36 mouse cellular contexts compared by ENCODE assay signal in the genomic region with DNA sequence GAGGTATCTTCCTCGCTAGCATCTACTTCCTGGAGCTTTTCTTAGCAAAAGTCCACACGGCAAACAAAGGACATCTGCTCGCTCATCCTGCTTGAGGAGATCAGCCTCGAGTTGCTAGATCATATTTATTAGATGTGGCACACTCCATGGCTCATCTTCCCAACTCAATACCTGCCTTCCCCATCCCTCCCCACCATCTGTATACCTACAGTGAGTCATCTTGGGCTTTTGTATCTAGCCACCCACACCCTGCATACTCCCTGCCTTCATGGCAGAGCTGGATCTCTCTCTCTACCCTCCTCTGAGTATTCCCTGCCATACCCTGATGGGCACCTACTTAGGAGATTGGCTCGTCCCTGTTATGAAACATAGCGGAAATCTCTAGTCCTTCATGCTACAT. TPM values are rescaled to one million over a fixed set of nuclear protein-coding genes. Genes with fewer than 3 reads are reported as not detected.
DNase-seq lines count a peak whose midpoint lies in the region; ATAC-seq and TF ChIP-seq lines count a peak whose summit lies in the region.
"Had no signal": no experiment of that assay in that cellular context is flagged by ENCODE, and none has a peak within 500 bp of the region (broad histone marks: within the 10 kb centered on the region; RNA-seq: fewer than 3 reads in every experiment).

No protein-coding gene starts in this region.

- WGBS in liver, embryonic 15.5 days (ENCODE audit: insufficient replicate concordance): 69% methylated on average over 6 of the region's 6 CpGs
- 70% methylated on average over 6 of the region's 6 CpGs for WGBS in liver, embryonic 12.5 days (ENCODE audit: insufficient replicate concordance)

- H3K4me2 ChIP-seq in liver, embryonic 15.5 days: no peak overlapping the region
- H3K4me2 ChIP-seq in liver, embryonic 12.5 days: no peak overlapping the region
- H3K4me2 ChIP-seq: embryonic facial prominence, embryonic 13.5 days; forebrain, embryonic 15.5 days; heart, embryonic 12.5 days; kidney, embryonic 15.5 days; limb, embryonic 13.5 days; lung, embryonic 14.5 days; stomach, embryonic 15.5 days had no signal

- H3K4me1 ChIP-seq in liver, embryonic 15.5 days (replicated peaks): peaks cover 44% of the 10 kb centered on the region
- peaks cover 41% of the 10 kb centered on the region for H3K4me1 ChIP-seq in liver, embryonic 12.5 days
- H3K4me1 ChIP-seq in ES-E14 (ENCODE audit: control insufficient read depth in 2 of 2, insufficient read depth in 2 of 2, low read length in 2 of 2, poor library complexity in 1 of 2): peaks cover under 1 to 23% of the 10 kb centered on the region in 2 experiments; a peak in 2 of 4 replicates
- H3K4me1 ChIP-seq: forebrain, embryonic 15.5 days had no signal

- no peaks in the 10 kb centered on the region for H3K36me3 ChIP-seq in liver, embryonic 15.5 days (replicated peaks)
- no peaks in the 10 kb centered on the region for H3K36me3 ChIP-seq in liver, embryonic 12.5 days
- H3K36me3 ChIP-seq in ES-E14 (ENCODE audit: control insufficient read depth, insufficient read depth, low read length, poor library complexity, severe bottlenecking): no peaks in the 10 kb centered on the region
- H3K36me3 ChIP-seq: embryonic facial prominence, embryonic 13.5 days; forebrain, embryonic 10.5 days; forebrain, embryonic 15.5 days; heart, embryonic 12.5 days; hindbrain, embryonic 10.5 days; kidney, embryonic 15.5 days; limb, embryonic 13.5 days; stomach, embryonic 15.5 days had no signal

- in situ Hi-C loops in ES-E14 (cut with MboI; ENCODE audit: low sequenced_read_pairs in 2 of 2, unreplicated experiment in 2 of 2): no loop called here

- H3K27me3 ChIP-seq in liver, embryonic 15.5 days: peaks cover 11% of the 10 kb centered on the region; the same call in 1 of the 2 replicates
- H3K27me3 ChIP-seq in liver, embryonic 12.5 days (replicated peaks): peaks cover 26% of the 10 kb centered on the region
- H3K27me3 ChIP-seq: embryonic facial prominence, embryonic 13.5 days; forebrain, embryonic 15.5 days; heart, embryonic 12.5 days; kidney, embryonic 15.5 days; stomach, embryonic 15.5 days had no signal

- H3K9ac ChIP-seq in liver, embryonic 15.5 days: no peak overlapping the region
- H3K9ac ChIP-seq in liver, embryonic 12.5 days: no peak overlapping the region
- no peak overlapping the region for H3K9ac ChIP-seq in ES-E14 (ENCODE audit: insufficient read depth, low read depth, low read length, poor library complexity, severe bottlenecking)
- H3K9ac ChIP-seq: embryonic facial prominence, embryonic 13.5 days; forebrain, embryonic 15.5 days; heart, embryonic 12.5 days; kidney, embryonic 15.5 days; limb, embryonic 13.5 days; liver, embryonic 14.5 days; lung, embryonic 14.5 days; stomach, embryonic 15.5 days had no signal

- ATAC-seq in liver, embryonic 15.5 days (ENCODE audit: insufficient read depth): no peak
- no peak for ATAC-seq in liver, embryonic 12.5 days
- ATAC-seq: CD4-positive, CD25-positive, alpha-beta regulatory T cell, adult 4 months; forebrain, embryonic 15.5 days; hindbrain, embryonic 16.5 days had no signal

- H3K4me3 ChIP-seq in liver, embryonic 15.5 days (replicated peaks): no peak overlapping the region
- H3K4me3 ChIP-seq in liver, embryonic 12.5 days: no peak overlapping the region
- no peak overlapping the region for H3K4me3 ChIP-seq in ES-E14 (ENCODE audit: insufficient read depth in 1 of 2, low read depth in 1 of 2, low read length in 2 of 2, poor library complexity in 1 of 2, severe bottlenecking in 1 of 2)
- H3K4me3 ChIP-seq: embryonic facial prominence, embryonic 13.5 days; forebrain, embryonic 10.5 days; forebrain, embryonic 15.5 days; heart, adult 2 months; heart, embryonic 12.5 days; hindbrain, embryonic 10.5 days; kidney, embryonic 15.5 days; limb, embryonic 13.5 days; stomach, embryonic 15.5 days had no signal

- H3K27ac ChIP-seq in liver, embryonic 15.5 days (replicated peaks): peak overlapping the region; percentile 20; the same call in 1 of the 2 replicates
- no peak overlapping the region for H3K27ac ChIP-seq in liver, embryonic 12.5 days
- H3K27ac ChIP-seq in ES-E14 (ENCODE audit: insufficient read depth, low read depth, low read length, poor library complexity, severe bottlenecking): 0 out of 2 replicates have a peak overlapping the region, but pooled peaks have one; percentile 3
- H3K27ac ChIP-seq: embryonic facial prominence, embryonic 13.5 days; forebrain, embryonic 10.5 days; forebrain, embryonic 15.5 days; heart, adult 2 months; hindbrain, embryonic 10.5 days; kidney, embryonic 15.5 days; limb, embryonic 13.5 days; liver, embryonic 14.5 days; stomach, embryonic 15.5 days had no signal

- no peaks in the 10 kb centered on the region for H3K9me3 ChIP-seq in liver, embryonic 15.5 days (replicated peaks)
- H3K9me3 ChIP-seq in liver, embryonic 12.5 days (replicated peaks): no peaks in the 10 kb centered on the region
- no peaks in the 10 kb centered on the region for H3K9me3 ChIP-seq in ES-E14 (ENCODE audit: control insufficient read depth, insufficient read depth, low read depth, low read length)
- H3K9me3 ChIP-seq: embryonic facial prominence, embryonic 13.5 days; forebrain, embryonic 10.5 days; forebrain, embryonic 15.5 days; heart, embryonic 12.5 days; hindbrain, embryonic 10.5 days; kidney, embryonic 15.5 days; limb, embryonic 13.5 days; stomach, embryonic 15.5 days had no signal

- peak; percentile 38 to 39 for DNase-seq in layer of hippocampus, adult 8-10 months (ENCODE audit: low spot score in 2 of 2)
- no peak for DNase-seq in layer of hippocampus, postnatal 25 days (ENCODE audit: extremely low spot score in 1 of 2, low spot score in 1 of 2)
- no peak for DNase-seq in ES-E14 (ENCODE audit: low read depth, low spot score)
- peak; percentile 44 to 49 for DNase-seq in right cerebral cortex, postnatal 36 days (ENCODE audit: low spot score in 2 of 2)
- no peak for DNase-seq in heart, postnatal 4 days
- DNase-seq: adrenal gland, postnatal 25 days; cerebellum, adult 18-20 months; cerebellum, postnatal 10 days; heart, adult 2 months; kidney, adult 18-20 months; kidney, postnatal 25 days; lung, embryonic 14.5 days; lung, postnatal 14 days; midbrain, embryonic 14.5 days; thymus, adult 2 months; thymus, postnatal 4 days had no signal

TF ChIP-seq in ES-E14, 5 proteins besides CTCF, POLR2A, EP300 and RAD21:
- TF ChIP-seq MAFK (IDR thresholded peaks at IDR 0.05; ENCODE audit: insufficient read depth, low read depth, low read length) (no peak), ZC3H11A (IDR thresholded peaks at IDR 0.05; ENCODE audit: borderline replicate concordance, low read depth, low read length) (no peak), CHD2 (IDR thresholded peaks at IDR 0.05; ENCODE audit: low read depth, low read length) (no peak), ZNF384 (IDR thresholded peaks at IDR 0.05; ENCODE audit: low read depth, low read length) (no peak), HCFC1 (IDR thresholded peaks at IDR 0.05; ENCODE audit: borderline replicate concordance, insufficient read depth, low read length) (no peak)
TF ChIP-seq in ES-E14: peak in this region for 0.

RNA-seq across cellular contexts. Expression of gene Gucy2g, which starts 19.8 kb away (rescaled TPM):
- 1 to 10 TPM; 1.2 to 1.4 (median 1.3) TPM for total RNA-seq in layer of hippocampus, adult 8-10 months (2022)
- total RNA-seq in layer of hippocampus, postnatal 25 days (2021): under 1 TPM; 0.57 to 0.99 TPM
- not detected in 2 replicates for polyA plus RNA-seq in liver, embryonic 15.5 days (2015; fragmentation: Nextera tagmentation; extraction: Ambion mirVana)
- 0.04 TPM in 1 of 2 replicates, not detected in the other for polyA plus RNA-seq in liver, embryonic 12.5 days (2016; fragmentation: Nextera tagmentation; extraction: Ambion mirVana)
- 0.09 and 0.21 TPM in 2 replicates for total RNA-seq in ES-E14 (2012; rRNA removed)
- total RNA-seq in heart, postnatal 4 days (2021): not detected
- total RNA-seq: adrenal gland, adult 18-20 months; adrenal gland, postnatal 25 days; monocyte, adult 5-6 weeks had no signal
- polyA plus RNA-seq: forebrain, embryonic 10.5 days; forebrain, embryonic 15.5 days; heart, postnatal 0 days; hindbrain, embryonic 10.5 days; intestine, embryonic 14.5 days; limb, embryonic 13.5 days; lung, embryonic 14.5 days had no signal

RNA-seq across cellular contexts. Expression of gene Acsl5, which starts 30.5 kb away (rescaled TPM):
- total RNA-seq in layer of hippocampus, adult 8-10 months (2022): 10 to 100 TPM; 38.6 to 47.6 (median 42.6) TPM
- 10 to 100 TPM; 28.7 to 38.4 TPM for total RNA-seq in layer of hippocampus, postnatal 25 days (2021)
- 154 and 157 TPM in 2 replicates for polyA plus RNA-seq in liver, embryonic 15.5 days (2015; fragmentation: Nextera tagmentation; extraction: Ambion mirVana)
- 110 and 115 TPM in 2 replicates for polyA plus RNA-seq in liver, embryonic 12.5 days (2016; fragmentation: Nextera tagmentation; extraction: Ambion mirVana)
- total RNA-seq in ES-E14 (2012; rRNA removed): 17.1 and 30.0 TPM in 2 replicates
- total RNA-seq in heart, postnatal 4 days (2021): 10 to 100 TPM; 17.6 to 20.1 TPM

RNA-seq across cellular contexts. Expression of gene Tectb, which starts 40.7 kb away (rescaled TPM):
- under 1 TPM in 1 of 4 experiments, not detected in 3; 0.16 TPM for total RNA-seq in layer of hippocampus, adult 8-10 months (2022)
- total RNA-seq in layer of hippocampus, postnatal 25 days (2021): under 1 TPM in 1 of 2 experiments, not detected in 1; 0.25 TPM
- polyA plus RNA-seq in liver, embryonic 15.5 days (2015; fragmentation: Nextera tagmentation; extraction: Ambion mirVana): 0.37 and 0.38 TPM in 2 replicates
- 0.05 and 0.06 TPM in 2 replicates for polyA plus RNA-seq in liver, embryonic 12.5 days (2016; fragmentation: Nextera tagmentation; extraction: Ambion mirVana)
- total RNA-seq in ES-E14 (2012; rRNA removed): not detected in 2 replicates
- under 1 TPM in 1 of 2 experiments, not detected in 1; 0.19 TPM for total RNA-seq in heart, postnatal 4 days (2021)
- total RNA-seq: common myeloid progenitor, adult 5-6 weeks; gastrocnemius, adult 8-10 months; monocyte, adult 5-6 weeks had no signal
- polyA plus RNA-seq: CD4-positive, CD25-positive, alpha-beta regulatory T cell, adult 4 months; embryonic facial prominence, embryonic 13.5 days; forebrain, embryonic 10.5 days; heart, embryonic 12.5 days; hindbrain, embryonic 10.5 days; hindbrain, embryonic 16.5 days; intestine, embryonic 14.5 days; kidney, embryonic 15.5 days; limb, embryonic 13.5 days; lung, embryonic 14.5 days; neural tube, embryonic 14.5 days; stomach, embryonic 15.5 days had no signal

Comparison
In these comparisons a context has a peak if more than half of its experiments do, and no peak if none do; other contexts are left out.
1. DNase-seq: peak in layer of hippocampus, adult 8-10 months (2 of 2) and right cerebral cortex, postnatal 36 days (2 of 2); none in layer of hippocampus, postnatal 25 days (0 of 2), ES-E14 (single experiment) and heart, postnatal 4 days (single experiment).